Mouse (Mus musculus): ENCODE data around the gene Metap2.

DNA sequence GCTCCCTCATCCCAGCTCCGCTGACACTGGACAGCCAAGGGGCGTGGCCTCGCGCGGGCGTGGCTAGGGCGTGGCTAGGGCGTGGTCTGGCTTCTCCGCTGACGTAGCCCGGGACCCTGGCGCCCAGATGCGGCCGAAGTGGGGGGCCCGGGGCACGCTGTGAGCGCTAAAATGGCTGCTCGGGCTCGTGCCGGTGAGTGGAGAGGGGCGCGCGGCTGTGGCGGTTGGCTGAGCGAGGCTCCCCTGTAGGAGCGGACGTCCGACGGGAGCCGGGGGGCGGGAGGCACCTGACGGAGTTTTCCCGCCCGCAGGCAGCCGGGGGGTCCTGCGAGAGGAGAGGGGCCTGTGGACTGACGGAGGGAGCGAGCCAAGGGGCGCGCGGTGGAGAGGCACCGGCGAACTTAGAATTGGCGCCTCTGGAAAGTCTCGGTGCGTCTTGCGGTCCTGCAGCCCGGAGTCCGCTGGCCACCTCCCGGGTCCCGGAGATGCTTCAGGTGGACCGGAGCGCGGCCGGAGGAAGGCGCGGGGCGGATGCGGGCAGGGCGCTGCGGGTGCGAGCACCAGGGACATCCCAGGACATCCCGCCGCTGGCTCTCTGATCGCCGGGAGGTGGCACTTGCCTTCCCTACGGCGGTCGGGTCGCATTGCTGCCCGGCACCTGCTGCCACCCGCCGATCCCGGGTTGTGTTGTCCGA lies 63.0 kb downstream of the Metap2 start:
- TF ChIP-seq EP300 (IDR thresholded peaks at IDR 0.05): no peak
- 0 out of 2 replicates have a peak, but pooled peaks have one; percentile 19 for TF ChIP-seq CTCF (IDR thresholded peaks at IDR 0.05)
